Mouse (Mus musculus) cerebellum, adult 2 months (tissue): ENCODE measurements around the gene Lmbr1. TPM values are rescaled to one million over a fixed set of nuclear protein-coding genes. Genes with fewer than 3 reads are reported as not detected.
A peak's percentile ranks its signal among the peaks of the same experiment; 100 is the strongest.

Experiments
- DNase-seq, 2 experiments: peaks; one replicate each; pipeline ENCODE4 v3.0.0; 2021
- H3K27ac ChIP-seq: fragments of 200-500 bp; 2 replicates; pipeline ENCODE4 v1.5.1; 2012; ENCODE audit warnings: low read length, control low read depth, inconsistent platforms; ENCODE audit not compliant: insufficient read depth
- H3K27me3 ChIP-seq: fragments of 200-500 bp; 2 replicates; pipeline ENCODE4 v1.6.1; 2012; ENCODE audit warnings: inconsistent platforms, mild to moderate bottlenecking, low read length, moderate library complexity; ENCODE audit not compliant: control insufficient read depth, insufficient read depth
- H3K4me1 ChIP-seq: fragments of 200-500 bp; 2 replicates; pipeline ENCODE4 v1.6.1; 2011; ENCODE audit warnings: low read length; ENCODE audit not compliant: control insufficient read depth, insufficient read depth
- H3K4me3 ChIP-seq: fragments of 200-500 bp; replicated peaks from 2 replicates; pipeline ENCODE3; 2011; ENCODE audit warnings: mild to moderate bottlenecking, low read depth, low read length, control low read depth; ENCODE audit not compliant: insufficient read depth
- CTCF ChIP-seq: fragments of 200-500 bp; IDR thresholded peaks from 2 replicates; pipeline ENCODE4 v1.5.1; 2011; ENCODE audit warnings: low read depth, mild to moderate bottlenecking, control low read depth, low read length, moderate library complexity, borderline replicate concordance; ENCODE audit not compliant: insufficient read depth
- POLR2A ChIP-seq: fragments of 200-500 bp; IDR thresholded peaks from 2 replicates; pipeline ENCODE4 v1.6.1; 2011; ENCODE audit warnings: low read length, control low read depth, borderline replicate concordance; ENCODE audit not compliant: insufficient read depth
- WGBS: fragments of 180-500 bp; shearing (Covaris S2); methylation state at CpG from one replicate; pipeline ENCODE4 v1.1.7; 2018; 5-methylcytosine and 5-hydroxymethylcytosine counted together
- polyA plus RNA-seq: library from polyadenylated mRNA; depleted of rRNA; stranded (reverse); fragments of >200 nt; gene quantifications from 2 replicates; pipeline ENCODE4 v1.2.3, GENCODE M21; 2012

The Lmbr1 gene
- polyA plus RNA-seq, 1 experiment = 14.1 TPM

GRCm38 (mm10) chr5:29293194-29293593 lies 85.0 kb downstream of the Lmbr1 start:
- Histone ChIP-seq H3K4me3 (no peak overlapping the region), H3K4me1 (no peaks in the 10 kb centered on the region), H3K27me3 (no peaks in the 10 kb centered on the region), H3K27ac (no peak overlapping the region)
- TF ChIP-seq POLR2A (no peak), CTCF (peak; percentile 84)
- 19% methylated on average over 2 of the region's 2 CpGs for WGBS
- DNase-seq = peak; percentile 35 to 57

GRCm38 (mm10) chr5:29290110-29290509 lies 88.1 kb downstream of the Lmbr1 start:
- Histone ChIP-seq H3K4me3 (no peak overlapping the region), H3K4me1 (no peaks in the 10 kb centered on the region), H3K27ac (no peak overlapping the region), H3K27me3 (no peaks in the 10 kb centered on the region)
- 90% methylated on average over 3 of the region's 3 CpGs for WGBS
- DNase-seq = no peak
- TF ChIP-seq CTCF (no peak), POLR2A (no peak)

- whole genome bisulfite sequencing = 81% methylated on average over 6 of the region's 6 CpGs
- no peak for TF ChIP-seq POLR2A
- no peak for TF ChIP-seq CTCF
- Histone ChIP-seq H3K4me3 (no peak overlapping the region), H3K27ac (no peak overlapping the region), H3K27me3 (no peaks in the 10 kb centered on the region), H3K4me1 (no peaks in the 10 kb centered on the region)
- DNase-seq = no peak
These were observed 88.5 kb downstream of the Lmbr1 start for GRCm38 (mm10) chr5:29289703-29290102.

GRCm38 (mm10) chr5:29281081-29281480 lies 97.1 kb downstream of the Lmbr1 start:
- Histone ChIP-seq H3K4me1 (no peaks in the 10 kb centered on the region), H3K4me3 (no peak overlapping the region), H3K27me3 (no peaks in the 10 kb centered on the region), H3K27ac (no peak overlapping the region)
- WGBS = 71% methylated on average over 3 of the region's 3 CpGs
- peak in 1 of 2 experiments; percentile 14 for DNase-seq
- TF ChIP-seq POLR2A = no peak
- no peak for TF ChIP-seq CTCF

GRCm38 (mm10) chr5:29274746-29275145 lies 103.4 kb downstream of the Lmbr1 start:
- H3K27me3 ChIP-seq = no peaks in the 10 kb centered on the region
- no peak for TF ChIP-seq CTCF
- no peak overlapping the region for H3K27ac ChIP-seq
- no peak for DNase-seq
- no peak overlapping the region for H3K4me3 ChIP-seq
- no peaks in the 10 kb centered on the region for H3K4me1 ChIP-seq

GRCm38 (mm10) chr5:29273426-29273825 lies 104.8 kb downstream of the Lmbr1 start:
- H3K27me3 ChIP-seq = no peaks in the 10 kb centered on the region
- 45% methylated on average over 2 of the region's 2 CpGs for WGBS
- DNase-seq = peak in 1 of 2 experiments; percentile 6
- no peak overlapping the region for H3K27ac ChIP-seq
- no peak overlapping the region for H3K4me3 ChIP-seq
- H3K4me1 ChIP-seq = no peaks in the 10 kb centered on the region
- no peak for TF ChIP-seq POLR2A
- TF ChIP-seq CTCF = no peak

GRCm38 (mm10) chr5:29270879-29271278 lies 107.3 kb downstream of the Lmbr1 start:
- no peak for DNase-seq
- H3K4me1 ChIP-seq = no peaks in the 10 kb centered on the region
- 67% methylated on average over 4 of the region's 4 CpGs for WGBS
- no peaks in the 10 kb centered on the region for H3K27me3 ChIP-seq
- no peak overlapping the region for H3K4me3 ChIP-seq
- H3K27ac ChIP-seq = no peak overlapping the region
- no peak for TF ChIP-seq CTCF
- TF ChIP-seq POLR2A = no peak

GRCm38 (mm10) chr5:29253876-29254275 lies 124.3 kb downstream of the Lmbr1 start:
- WGBS = 59% methylated on average over 2 of the region's 2 CpGs
- no peak for DNase-seq
- Histone ChIP-seq H3K27ac (no peak overlapping the region), H3K27me3 (no peaks in the 10 kb centered on the region), H3K4me3 (no peak overlapping the region), H3K4me1 (no peaks in the 10 kb centered on the region)
- TF ChIP-seq CTCF (no peak), POLR2A (no peak)
